Mouse (Mus musculus) kidney, postnatal 25 days (tissue): ENCODE measurements around the gene Coro1c.

ENCODE experiments used
- DNase-seq, 2 experiments: peaks; one replicate each; pipeline ENCODE4 v3.0.0; 2021; ENCODE audit warnings: mixed read lengths in 2 of 2

The Coro1c gene

GRCm38 (mm10) chr5:113921310-113922166 is 13.0 kb upstream of the Coro1c start:
- DNase-seq: no peak

- DNase-seq: no peak
These were observed 10.5 kb upstream of the Coro1c start for GRCm38 (mm10) chr5:113919060-113919459.

- peak; percentile 53 to 77 for DNase-seq
These were observed 10.1 kb upstream of the Coro1c start for GRCm38 (mm10) chr5:113918654-113919053.

- peak; percentile 55 to 84 for DNase-seq
These were observed 2.1 kb upstream of the Coro1c start for GRCm38 (mm10) chr5:113910705-113911104.

- no peak for DNase-seq
These were observed 1.6 kb upstream of the Coro1c start for GRCm38 (mm10) chr5:113910065-113910701.

GRCm38 (mm10) chr5:113907786-113908567 is 581 bp downstream of the Coro1c start:
- DNase-seq: peak; percentile 55 to 85

GRCm38 (mm10) chr5:113906958-113907735 is 1.4 kb downstream of the Coro1c start:
- DNase-seq: peak; percentile 46 to 65

DNA sequence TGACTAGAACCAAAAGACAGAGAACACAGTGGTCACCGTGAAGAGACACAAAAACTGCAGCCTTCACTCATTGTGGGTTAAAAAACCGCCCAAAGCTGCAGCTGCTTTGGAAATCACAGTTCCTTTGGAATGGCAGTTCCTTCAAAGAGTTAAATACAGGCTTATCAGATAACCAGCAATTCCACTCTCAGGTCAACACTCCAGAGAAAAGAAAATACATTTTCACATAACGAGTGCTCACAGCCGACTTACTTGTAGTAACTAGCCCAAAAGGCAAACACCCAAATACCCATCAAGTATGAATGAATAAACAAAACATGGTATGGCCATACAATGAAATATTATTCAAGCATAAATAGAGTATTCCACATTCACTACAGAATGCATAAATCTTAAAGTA is 3.6 kb downstream of the Coro1c start:
- DNase-seq: no peak

GRCm38 (mm10) chr5:113902983-113903382 is 5.6 kb downstream of the Coro1c start:
- no peak for DNase-seq

DNA sequence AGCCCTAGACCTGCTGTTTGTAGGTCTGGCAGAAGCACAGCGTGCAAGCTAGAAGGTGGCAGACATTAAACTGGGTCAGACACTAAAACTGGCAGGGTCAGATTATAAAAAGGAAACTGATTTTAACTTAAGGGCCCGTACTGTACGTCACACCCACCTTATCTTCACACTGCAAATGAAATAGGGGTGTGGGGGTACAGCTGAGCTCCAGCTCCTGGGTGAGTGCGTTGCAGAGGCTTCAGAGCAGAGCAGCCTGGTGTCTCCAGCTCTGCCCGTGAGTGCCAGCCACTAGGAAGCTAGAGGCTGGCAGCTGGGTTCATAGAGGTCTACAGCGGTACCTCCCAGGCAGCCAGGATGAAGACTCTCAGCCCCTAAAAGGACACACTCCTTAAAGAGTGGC is 6.5 kb downstream of the Coro1c start:
- DNase-seq: no peak

DNA sequence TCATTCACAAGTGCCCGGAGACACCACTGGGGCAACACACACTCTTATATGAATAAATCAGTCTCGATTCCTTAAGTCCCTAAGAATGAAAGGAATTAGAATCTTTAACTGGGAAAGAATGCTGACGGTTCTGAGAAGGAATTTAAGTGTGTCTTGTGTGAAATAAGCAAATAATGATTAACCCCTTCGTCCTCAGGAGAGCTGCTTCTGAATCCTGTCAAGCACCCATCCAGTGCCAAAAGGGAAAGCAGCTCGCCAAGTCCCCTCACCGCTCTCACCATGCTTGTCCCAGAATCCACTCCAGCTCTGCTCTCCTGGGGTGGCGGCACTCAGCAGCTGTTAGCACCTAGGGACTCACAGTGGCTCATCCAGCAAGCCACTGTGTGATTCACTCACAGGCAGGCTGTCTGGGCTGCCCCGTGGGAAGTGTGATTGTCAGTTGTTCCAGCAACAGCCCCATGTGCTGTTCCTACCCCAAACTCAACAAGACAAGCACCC is 7.4 kb downstream of the Coro1c start:
- peak; percentile 47 to 63 for DNase-seq

DNA sequence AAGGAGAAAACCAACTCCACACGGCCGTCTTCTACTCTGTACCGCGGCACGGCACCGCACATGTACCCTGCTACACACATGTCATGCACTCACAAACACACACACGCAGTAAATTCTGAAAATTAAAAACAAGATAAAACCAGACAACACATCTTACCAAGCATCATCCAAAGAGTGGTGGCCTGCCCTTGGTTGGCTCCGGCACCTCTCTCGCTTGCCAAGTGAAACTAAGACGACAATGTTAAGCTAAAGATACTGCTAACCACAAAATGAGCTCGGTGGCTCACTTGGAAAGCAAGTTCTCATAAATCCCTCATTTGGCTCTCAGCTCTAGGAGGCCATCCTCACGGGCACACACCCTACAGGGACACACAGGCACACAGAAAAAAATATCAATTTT is 9.0 kb downstream of the Coro1c start:
- DNase-seq: no peak

- DNase-seq: no peak
These were observed 16.6 kb downstream of the Coro1c start for GRCm38 (mm10) chr5:113892005-113892404.

DNA sequence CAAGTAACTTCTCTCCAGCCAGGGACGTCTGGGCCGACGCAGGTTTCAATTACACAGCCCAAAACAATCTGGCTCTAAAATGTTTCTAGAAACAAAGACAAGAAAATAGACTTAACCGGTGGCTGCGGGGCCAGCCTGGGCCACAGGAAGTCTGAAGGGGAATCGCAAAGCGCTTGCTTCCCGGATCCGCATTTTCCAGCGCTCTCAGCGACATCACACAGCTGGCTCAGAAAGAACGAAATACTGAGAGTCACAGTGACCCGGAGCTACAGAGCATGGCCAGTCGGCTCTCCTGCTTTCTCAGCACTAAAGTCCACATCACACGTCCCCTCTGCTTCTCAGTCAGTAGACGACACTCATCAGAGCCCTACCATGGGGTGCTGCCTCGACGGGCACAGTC is 17.7 kb downstream of the Coro1c start:
- DNase-seq: peak; percentile 64 to 74

GRCm38 (mm10) chr5:113889912-113890311 is 18.6 kb downstream of the Coro1c start:
- DNase-seq: peak; percentile 43 to 70

DNA sequence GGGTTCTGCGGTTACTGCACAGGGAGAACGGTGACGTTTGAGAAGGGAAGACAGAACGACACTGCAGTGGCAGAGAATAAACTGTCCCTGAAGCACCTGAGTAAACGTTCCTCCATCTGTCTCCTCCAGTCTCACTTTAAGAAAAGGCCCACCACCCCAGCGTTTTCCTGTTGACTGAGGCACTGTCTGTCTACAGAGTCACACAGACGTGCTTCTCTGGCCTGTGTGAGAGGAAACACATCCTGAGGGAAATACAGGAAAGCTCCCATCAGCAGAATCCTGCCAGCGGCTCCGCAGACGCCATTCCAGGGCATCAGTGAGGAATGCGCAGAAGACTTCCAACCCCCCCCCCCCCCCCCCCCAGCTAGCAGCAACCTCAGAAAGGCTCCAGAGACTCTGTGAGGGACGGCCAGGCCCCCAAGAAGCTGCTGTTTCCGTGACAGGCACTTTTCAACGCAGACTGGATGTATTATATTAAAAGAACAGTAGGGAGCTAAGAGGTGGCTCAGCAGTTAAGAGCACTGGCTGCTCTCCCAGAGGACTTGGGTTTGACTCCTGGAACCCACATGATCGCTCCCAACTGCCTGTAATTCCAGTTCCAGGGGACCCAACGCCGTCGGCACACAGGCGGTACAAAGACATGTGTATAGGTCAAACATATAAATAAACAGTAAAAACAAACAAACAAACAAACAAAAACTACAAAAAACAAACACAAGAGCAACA is 19.2 kb downstream of the Coro1c start:
- DNase-seq: peak; percentile 57 to 78

GRCm38 (mm10) chr5:113888186-113888795 is 20.3 kb downstream of the Coro1c start:
- no peak for DNase-seq

DNA sequence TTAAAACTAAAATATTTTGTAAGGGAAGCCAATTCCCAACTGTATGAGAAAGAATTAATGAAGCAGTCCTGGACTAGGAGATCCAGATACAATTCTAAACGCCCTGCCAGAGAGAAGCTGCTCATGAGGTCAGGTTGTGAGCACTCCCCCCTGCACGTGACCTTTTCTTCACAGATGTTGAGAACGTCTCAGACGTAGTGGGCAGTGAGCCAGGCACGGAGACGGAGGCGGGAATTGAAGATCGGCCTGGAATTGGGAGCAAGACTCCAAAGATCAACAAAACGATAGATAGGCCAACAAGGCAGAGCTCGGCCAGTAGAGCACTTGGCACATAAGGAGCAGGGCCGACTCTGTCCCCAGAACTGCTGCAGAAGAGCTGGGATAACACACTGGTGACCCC is 21.4 kb downstream of the Coro1c start:
- DNase-seq: peak; percentile 88 to 92

- DNase-seq: no peak
These were observed 22.9 kb downstream of the Coro1c start for GRCm38 (mm10) chr5:113885623-113886022.

DNA sequence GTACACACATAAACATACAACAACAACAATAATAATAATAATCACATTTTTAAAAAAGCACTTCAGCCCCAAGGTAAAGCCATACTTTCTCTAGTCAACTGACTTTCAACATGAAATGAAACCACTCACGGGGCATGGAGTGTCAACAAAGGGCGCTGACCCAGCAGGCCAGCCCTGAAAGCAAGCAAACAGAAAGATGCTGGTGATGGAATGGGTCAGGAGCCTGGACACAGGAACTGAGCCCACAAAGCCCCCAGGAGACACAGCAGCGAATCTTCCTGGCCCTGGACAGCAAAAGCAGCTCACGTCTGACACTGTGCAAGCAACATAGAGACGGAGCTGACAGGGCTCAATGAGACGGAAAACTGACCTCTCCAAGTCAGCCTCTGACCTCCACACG is 23.8 kb downstream of the Coro1c start:
- no peak for DNase-seq

GRCm38 (mm10) chr5:113883384-113883771 is 25.2 kb downstream of the Coro1c start:
- DNase-seq: no peak
